Mouse (Mus musculus) Patski (cell line): ENCODE results near the gene Nmnat2. TPM values are rescaled to one million over a fixed set of nuclear protein-coding genes. Genes with fewer than 3 reads are reported as not detected.

Source experiments
- ATAC-seq: fragments of 100-300 bp; one replicate; pipeline ENCODE4 v1.8.0; 2021
- CTCF ChIA-PET: fragments of 350-600 bp; sonication (Branson Sonifier 250); formaldehyde crosslinking; loops from one replicate; lab custom pipeline; 2022; ENCODE audit warnings: inconsistent platforms; lab: Charles Lee
- POLR2A ChIA-PET: fragments of 350-600 bp; sonication (Branson Sonifier 250); formaldehyde crosslinking; loops from one replicate; lab custom pipeline; 2022; ENCODE audit warnings: antibody characterized with exemption, inconsistent platforms; lab: Charles Lee
- DNase-seq: peaks from one replicate; pipeline ENCODE4 v3.0.0-alpha.2; 2011; ENCODE audit warnings: low read depth, low spot score
- H3K27me3 ChIP-seq: fragments of 371-371 bp; one replicate; pipeline ENCODE4 v1.5.1; 2021
- CTCF ChIP-seq: fragments of 100-300 bp; IDR thresholded peaks from one replicate; pipeline ENCODE4 v1.5.1; 2021
- in situ Hi-C: fragments of 300-500 bp; cut with MboI; formaldehyde crosslinking; loops from 3 replicates; pipeline ENCODE4 v1.11.1; 2018; ENCODE audit warnings: low pct_unique_long_range_greater_than_20kb, mixed read lengths
- polyA plus RNA-seq: library from polyadenylated mRNA; unstranded; gene quantifications from one replicate; pipeline ENCODE4 v1.2.3, GENCODE M21; 2021

The Nmnat2 gene
- polyA plus RNA-seq, 1 experiment from 2014 or later, result 0.14 TPM

DNA sequence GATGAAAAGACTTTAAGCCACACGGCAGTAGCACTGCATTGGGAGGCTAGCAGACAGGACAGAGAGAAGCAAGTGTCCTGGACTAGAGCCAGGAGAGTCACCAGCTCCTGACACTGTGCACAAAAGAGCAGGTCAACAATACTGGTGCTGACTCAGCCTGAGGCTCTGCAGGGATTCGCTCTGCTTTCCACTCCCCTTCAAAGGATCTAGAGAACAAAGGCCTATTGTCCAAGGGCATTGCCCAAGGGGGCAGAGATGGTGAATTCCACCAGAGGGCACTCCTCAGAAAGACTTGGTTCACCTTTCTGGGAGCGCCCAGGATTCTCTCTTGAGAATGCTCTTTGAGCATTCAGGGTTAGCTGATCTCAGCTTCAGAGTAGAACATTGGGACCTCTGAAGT lies 85.3 kb downstream of the Nmnat2 start:
- DNase-seq (peak; percentile 95), ATAC-seq (peak; percentile 93)
- POLR2A ChIA-PET, result no interaction called here
- no peaks in the 10 kb centered on the region for H3K27me3 ChIP-seq
- in situ Hi-C loops, result loop anchor here (10.0 kb wide), 1 partner anchor 705 kb away; the partner anchor contains the start of genes Rgs16 and Rnasel
- peak; percentile 70 for TF ChIP-seq CTCF
- CTCF ChIA-PET, result interaction anchor here (0.7 to 2.1 kb wide), 8 partner anchors 9 to 347 kb away, joined by 3 to 6 read pairs (median 3); no protein-coding TSS in a partner anchor

- in situ Hi-C loops, result loop anchor here (10.0 kb wide), 1 partner anchor 704 kb away; the partner anchor contains the start of genes Rgs16 and Rnasel
- ChIA-PET CTCF (interaction anchor here (0.9 to 2.1 kb wide), 7 partner anchors 8 to 346 kb away, joined by 3 to 6 read pairs (median 4); no protein-coding TSS in a partner anchor), POLR2A (no interaction called here)
- no peak for DNase-seq
- no peak for TF ChIP-seq CTCF
- no peak for ATAC-seq
- no peaks in the 10 kb centered on the region for H3K27me3 ChIP-seq
Measured at GRCm38 (mm10) chr1:153041046-153041445, 86.3 kb downstream of the Nmnat2 start.

DNA sequence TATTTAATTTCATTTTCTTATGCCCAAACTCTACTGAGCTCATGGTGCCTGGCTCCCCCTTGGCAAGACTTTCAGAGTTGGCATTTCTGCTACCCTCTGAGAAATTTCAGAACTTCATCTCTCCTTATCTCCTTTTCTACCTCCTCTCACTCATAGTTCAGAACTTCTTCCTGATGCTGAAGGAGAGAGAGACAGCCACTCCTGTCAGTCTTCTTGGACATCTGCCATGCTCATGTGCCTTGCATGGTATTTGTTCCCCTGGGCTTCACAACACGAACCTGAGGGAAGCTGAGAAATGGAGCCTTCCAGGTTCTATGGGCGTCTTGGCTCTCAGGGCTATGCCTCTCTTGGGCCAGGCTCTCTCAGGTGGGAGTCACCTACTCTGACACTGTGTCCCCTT lies 87.5 kb downstream of the Nmnat2 start:
- in situ Hi-C loops, result loop anchor here (10.0 kb wide), 1 partner anchor 702 kb away; the partner anchor contains the start of genes Rgs16 and Rnasel
- ChIA-PET POLR2A (no interaction called here), CTCF (interaction anchor here (1.8 kb wide), 1 partner anchor 181 kb away, joined by 3 read pairs; no protein-coding TSS in a partner anchor)
- ATAC-seq, result no peak
- DNase-seq, result no peak
- H3K27me3 ChIP-seq, result no peaks in the 10 kb centered on the region
- TF ChIP-seq CTCF, result no peak

DNA sequence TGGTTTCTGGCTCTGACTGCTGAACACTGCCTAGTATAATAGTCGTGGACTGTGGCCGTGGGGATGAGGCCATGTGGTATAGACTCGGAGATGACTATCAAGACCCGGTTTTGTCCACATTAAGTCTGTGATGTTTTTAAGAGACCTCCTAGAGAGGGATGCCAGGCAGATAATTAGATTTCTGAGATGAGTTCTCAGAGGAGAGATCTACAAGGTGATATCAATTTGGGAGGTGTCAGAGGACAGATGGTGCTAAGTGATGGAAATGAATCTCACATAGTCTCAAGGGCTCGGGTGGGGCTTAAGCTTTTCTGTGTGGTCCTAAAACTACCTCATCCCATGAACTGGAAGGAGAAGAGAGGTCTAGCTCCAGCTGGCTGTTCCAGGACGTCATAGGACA lies 88.5 kb downstream of the Nmnat2 start:
- ATAC-seq (no peak), DNase-seq (no peak)
- no peak for TF ChIP-seq CTCF
- ChIA-PET CTCF (interaction anchor here (1.8 kb wide), 1 partner anchor 180 kb away, joined by 3 read pairs; no protein-coding TSS in a partner anchor), POLR2A (no interaction called here)
- in situ Hi-C loops, result loop anchor here (10.0 kb wide), 1 partner anchor 701 kb away; the partner anchor contains the start of genes Rgs16 and Rnasel
- no peaks in the 10 kb centered on the region for H3K27me3 ChIP-seq

GRCm38 (mm10) chr1:153045368-153045767 lies 90.6 kb downstream of the Nmnat2 start:
- ATAC-seq, result no peak
- no peaks in the 10 kb centered on the region for H3K27me3 ChIP-seq
- CTCF ChIA-PET, result no interaction called here
- POLR2A ChIA-PET, result no interaction called here
- in situ Hi-C loops, result loop anchor here (10.0 kb wide), 1 partner anchor 699 kb away; the partner anchor contains the start of genes Rgs16 and Rnasel
- no peak for TF ChIP-seq CTCF
- no peak for DNase-seq

GRCm38 (mm10) chr1:153048147-153048878 lies 93.5 kb downstream of the Nmnat2 start:
- POLR2A ChIA-PET, result no interaction called here
- peak; percentile 58 for TF ChIP-seq CTCF
- DNase-seq, result peak; percentile 43
- no peaks in the 10 kb centered on the region for H3K27me3 ChIP-seq
- no peak for ATAC-seq
- CTCF ChIA-PET, result interaction anchor here (1.9 kb wide), 1 partner anchor 21 kb away, joined by 4 read pairs; no protein-coding TSS in a partner anchor
- in situ Hi-C loops, result loop anchor here (10.0 kb wide), 1 partner anchor 696 kb away; the partner anchor contains the start of genes Rgs16 and Rnasel

GRCm38 (mm10) chr1:153049451-153049850 lies 94.7 kb downstream of the Nmnat2 start:
- peak; percentile 31 for ATAC-seq
- in situ Hi-C loops, result loop anchor here (10.0 kb wide), 1 partner anchor 695 kb away; the partner anchor contains the start of genes Rgs16 and Rnasel
- no peak for TF ChIP-seq CTCF
- POLR2A ChIA-PET, result no interaction called here
- no peak for DNase-seq
- H3K27me3 ChIP-seq, result no peaks in the 10 kb centered on the region
- CTCF ChIA-PET, result interaction anchor here (1.4 to 1.9 kb wide), 3 partner anchors 9 to 20 kb away, joined by 4 to 6 read pairs (median 4); no protein-coding TSS in a partner anchor

DNA sequence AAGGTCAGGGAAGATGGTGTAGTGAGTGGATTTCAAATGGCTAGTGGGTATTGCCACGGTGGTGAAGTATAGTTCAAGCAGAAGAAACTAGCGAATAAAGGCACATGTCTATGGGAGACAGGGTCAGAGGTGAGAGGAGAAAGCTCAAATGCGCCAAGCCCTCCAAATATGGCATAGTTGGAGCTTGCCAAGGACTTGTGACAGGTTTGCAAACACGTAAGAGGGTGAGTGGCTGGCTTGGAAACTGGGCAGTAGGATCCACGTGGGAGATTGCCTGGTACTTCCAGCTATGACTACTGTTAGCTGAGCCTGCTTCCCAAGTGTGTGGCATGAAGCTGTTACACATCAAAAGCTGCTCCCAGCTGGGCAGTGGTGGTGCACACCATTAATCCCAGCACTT lies 96.7 kb downstream of the Nmnat2 start:
- POLR2A ChIA-PET, result no interaction called here

GRCm38 (mm10) chr1:153053619-153054018 lies 98.8 kb downstream of the Nmnat2 start:
- ChIA-PET POLR2A (interaction anchor here (1.2 kb wide), 1 partner anchor 23 kb away, joined by 3 read pairs; no protein-coding TSS in a partner anchor), CTCF (no interaction called here)
- TF ChIP-seq CTCF, result no peak
- ATAC-seq (no peak), DNase-seq (no peak)
- in situ Hi-C loops, result no loop called here
- no peaks in the 10 kb centered on the region for H3K27me3 ChIP-seq

More for the DNA sequence above, 96.7 kb downstream of the Nmnat2 start:
- in situ Hi-C loops, result no loop called here
- CTCF ChIA-PET, result interaction anchor here (1.6 kb wide), 1 partner anchor 11 kb away, joined by 3 read pairs; no protein-coding TSS in a partner anchor
- ATAC-seq (no peak), DNase-seq (no peak)
- TF ChIP-seq CTCF, result no peak
- no peaks in the 10 kb centered on the region for H3K27me3 ChIP-seq

GRCm38 (mm10) chr1:153054112-153054821 lies 99.5 kb downstream of the Nmnat2 start:
- no peak for DNase-seq
- CTCF ChIA-PET, result no interaction called here
- TF ChIP-seq CTCF, result no peak
- H3K27me3 ChIP-seq, result no peaks in the 10 kb centered on the region
- no peak for ATAC-seq
- in situ Hi-C loops, result no loop called here
- POLR2A ChIA-PET, result no interaction called here
